ENCODE assay signal across 23 mouse cellular contexts in genomic region chr9:101053279-101053678, GRCm38 (mm10). TPM values are rescaled to one million over a fixed set of nuclear protein-coding genes. Genes with fewer than 3 reads are reported as not detected.
DNase-seq lines count a peak whose midpoint lies in the region; ATAC-seq and TF ChIP-seq lines count a peak whose summit lies in the region.
"Had no signal": no experiment of that assay in that cellular context is flagged by ENCODE, and none has a peak within 500 bp of the region (broad histone marks: within the 10 kb centered on the region; RNA-seq: fewer than 3 reads in every experiment).

No protein-coding gene starts in this region.

- no peaks in the 10 kb centered on the region for H3K4me1 ChIP-seq in intestine, embryonic 16.5 days (ENCODE audit: control insufficient read depth, insufficient read depth, low read length)
- H3K4me1 ChIP-seq in stomach, postnatal 0 days (replicated peaks; ENCODE audit: control insufficient read depth, insufficient read depth), result no peaks in the 10 kb centered on the region
- H3K4me1 ChIP-seq in thymus, adult 2 months (replicated peaks; ENCODE audit: control insufficient read depth, insufficient read depth, low read length), result no peaks in the 10 kb centered on the region
- H3K4me1 ChIP-seq: embryonic facial prominence, embryonic 13.5 days; forebrain, embryonic 13.5 days; heart, embryonic 10.5 days; heart, embryonic 15.5 days; hindbrain, embryonic 13.5 days had no signal

- peak; percentile 74 for ATAC-seq in frontal cortex, adult (ENCODE audit: low TSS enrichment)
- peak; percentile 86 for ATAC-seq in intestine, embryonic 16.5 days
- peak; percentile 76; the same call in 1 of the 2 replicates for ATAC-seq in stomach, postnatal 0 days (ENCODE audit: low FRiP score, low TSS enrichment)
- ATAC-seq: CD4-positive, CD25-positive, alpha-beta regulatory T cell, adult 4 months; forebrain, embryonic 13.5 days; forebrain, postnatal 0 days had no signal

- H3K4me3 ChIP-seq in intestine, embryonic 16.5 days (ENCODE audit: low read length), result no peak overlapping the region
- H3K4me3 ChIP-seq in stomach, postnatal 0 days (ENCODE audit: low read depth, low read length), result no peak overlapping the region
- no peak overlapping the region for H3K4me3 ChIP-seq in thymus, adult 2 months (ENCODE audit: control insufficient read depth, insufficient read depth, low read length)
- H3K4me3 ChIP-seq: embryonic facial prominence, embryonic 13.5 days; forebrain, embryonic 13.5 days; heart, embryonic 10.5 days; heart, embryonic 15.5 days; hindbrain, embryonic 13.5 days had no signal

- H3K36me3 ChIP-seq in intestine, embryonic 16.5 days (ENCODE audit: control insufficient read depth, insufficient read depth, low read length), result no peaks in the 10 kb centered on the region
- H3K36me3 ChIP-seq in stomach, postnatal 0 days (ENCODE audit: control insufficient read depth, insufficient read depth, low read length), result no peaks in the 10 kb centered on the region
- no peaks in the 10 kb centered on the region for H3K36me3 ChIP-seq in thymus, adult 2 months (ENCODE audit: control insufficient read depth, insufficient read depth, low read length)
- H3K36me3 ChIP-seq: embryonic facial prominence, embryonic 13.5 days; heart, embryonic 10.5 days; heart, embryonic 15.5 days; hindbrain, embryonic 13.5 days had no signal

- H3K9ac ChIP-seq in intestine, embryonic 16.5 days (ENCODE audit: low read depth, low read length), result peak overlapping the region; percentile 38; the same call in 1 of the 2 replicates
- H3K9ac ChIP-seq in stomach, postnatal 0 days (ENCODE audit: low read length), result no peak overlapping the region
- H3K9ac ChIP-seq: embryonic facial prominence, embryonic 13.5 days; forebrain, embryonic 13.5 days; forebrain, postnatal 0 days; heart, embryonic 15.5 days; hindbrain, embryonic 13.5 days had no signal

- peak overlapping the region; percentile 82 for H3K27ac ChIP-seq in intestine, embryonic 16.5 days (ENCODE audit: low read length)
- H3K27ac ChIP-seq in stomach, postnatal 0 days (replicated peaks), result 0 out of 2 replicates have a peak overlapping the region, but pooled peaks have one; percentile 3
- H3K27ac ChIP-seq in thymus, adult 2 months (ENCODE audit: control insufficient read depth, insufficient read depth, low read length), result no peak overlapping the region
- H3K27ac ChIP-seq: embryonic facial prominence, embryonic 13.5 days; forebrain, embryonic 13.5 days; heart, embryonic 10.5 days; heart, embryonic 15.5 days; hindbrain, embryonic 13.5 days had no signal

- WGBS in intestine, embryonic 16.5 days, result 53% methylated on average over 14 of the region's 14 CpGs
- 50% methylated on average over 14 of the region's 14 CpGs for WGBS in stomach, postnatal 0 days
- 94% methylated on average over 14 of the region's 14 CpGs for WGBS in thymus, adult 2 months

- no peak for TF ChIP-seq EP300 in stomach, postnatal 0 days (optimal IDR thresholded peaks at IDR 0.05)

- no peaks in the 10 kb centered on the region for H3K27me3 ChIP-seq in intestine, embryonic 16.5 days (replicated peaks; ENCODE audit: control insufficient read depth, insufficient read depth, low read length)
- H3K27me3 ChIP-seq in stomach, postnatal 0 days (ENCODE audit: control insufficient read depth, insufficient read depth, low read length), result no peaks in the 10 kb centered on the region
- no peaks in the 10 kb centered on the region for H3K27me3 ChIP-seq in thymus, adult 2 months (ENCODE audit: control insufficient read depth, insufficient read depth, low read length)
- H3K27me3 ChIP-seq: embryonic facial prominence, embryonic 13.5 days; forebrain, embryonic 13.5 days; heart, embryonic 15.5 days; hindbrain, embryonic 13.5 days had no signal

- DNase-seq in frontal cortex, postnatal 36 days (ENCODE audit: low spot score in 2 of 2), result no peak
- peak; percentile 19 for DNase-seq in right cerebral cortex, postnatal 25 days
- DNase-seq in right cerebral cortex, adult 2 months (ENCODE audit: low spot score in 2 of 2), result no peak
- DNase-seq in stomach, postnatal 0 days (ENCODE audit: low spot score), result peak; percentile 47
- no peak for DNase-seq in spleen, postnatal 36 days (ENCODE audit: low spot score in 2 of 2)
- DNase-seq in thymus, adult 2 months, result no peak
- DNase-seq: adrenal gland, adult 8-10 months; B cell, adult 2 months; cerebellum, adult 11 months; cerebellum, adult 8-10 months; cerebellum, postnatal 14 days; forebrain, postnatal 0 days; gastrocnemius, postnatal 36 days; heart, adult 18-20 months; heart, postnatal 14 days had no signal

- peak; percentile 28; the same call in 1 of the 2 replicates for TF ChIP-seq CTCF in stomach, postnatal 0 days (IDR thresholded peaks at IDR 0.05; ENCODE audit: low read depth)
- no peak for TF ChIP-seq CTCF in thymus, adult 2 months (IDR thresholded peaks at IDR 0.05; ENCODE audit: borderline replicate concordance, control insufficient read depth, extremely low read depth, insufficient read depth, low read length, poor library complexity)

- no peak overlapping the region for H3K4me2 ChIP-seq in intestine, embryonic 16.5 days (ENCODE audit: low read depth, low read length)
- H3K4me2 ChIP-seq in stomach, postnatal 0 days (replicated peaks; ENCODE audit: low read depth), result no peak overlapping the region
- H3K4me2 ChIP-seq: embryonic facial prominence, embryonic 13.5 days; forebrain, embryonic 13.5 days; heart, embryonic 15.5 days; hindbrain, embryonic 13.5 days had no signal

- TF ChIP-seq POLR2A in thymus, adult 2 months (IDR thresholded peaks at IDR 0.05; ENCODE audit: control insufficient read depth, extremely low read depth, insufficient read depth, low read length, poor library complexity), result no peak

- H3K9me3 ChIP-seq in intestine, embryonic 16.5 days (ENCODE audit: control insufficient read depth, low read length), result no peaks in the 10 kb centered on the region
- no peaks in the 10 kb centered on the region for H3K9me3 ChIP-seq in stomach, postnatal 0 days (ENCODE audit: control insufficient read depth, low read length)
- H3K9me3 ChIP-seq: embryonic facial prominence, embryonic 13.5 days; forebrain, embryonic 13.5 days; heart, embryonic 10.5 days; heart, embryonic 15.5 days; hindbrain, embryonic 13.5 days had no signal

RNA-seq across cellular contexts. Expression of gene Pccb, which starts 18.6 kb away (rescaled TPM):
- polyA plus RNA-seq in intestine, embryonic 16.5 days (2015; fragmentation: Nextera tagmentation; extraction: Ambion mirVana), result 29.8 and 30.9 TPM in 2 replicates
- 28.7 and 29.9 TPM in 2 replicates for polyA plus RNA-seq in stomach, postnatal 0 days (2015; fragmentation: Nextera tagmentation; extraction: Ambion mirVana)
- 43.4 and 43.8 TPM in 2 replicates for polyA plus RNA-seq in thymus, adult 2 months (2012; rRNA removed)

RNA-seq across cellular contexts. Expression of gene Msl2, which starts 20.6 kb away (rescaled TPM):
- 2.6 TPM in 2 replicates for polyA plus RNA-seq in intestine, embryonic 16.5 days (2015; fragmentation: Nextera tagmentation; extraction: Ambion mirVana)
- polyA plus RNA-seq in stomach, postnatal 0 days (2015; fragmentation: Nextera tagmentation; extraction: Ambion mirVana), result 3.0 and 3.5 TPM in 2 replicates
- 64.0 and 91.7 TPM in 2 replicates for polyA plus RNA-seq in thymus, adult 2 months (2012; rRNA removed)

Comparison
In these comparisons a context has a peak if more than half of its experiments do, and no peak if none do; other contexts are left out.
1. DNase-seq: peak in right cerebral cortex, postnatal 25 days (single experiment) and stomach, postnatal 0 days (single experiment); none in frontal cortex, postnatal 36 days (0 of 2), right cerebral cortex, adult 2 months (0 of 2), spleen, postnatal 36 days (0 of 2) and thymus, adult 2 months (single experiment).
2. RNA of gene Msl2, which starts 20.6 kb away (polyA plus RNA-seq): 64.0 to 91.7 TPM in thymus, adult 2 months; 3.0 to 3.5 TPM in stomach, postnatal 0 days and 2.6 TPM in intestine, embryonic 16.5 days; every median in the first group is over 10 times any median in the second.
3. Peak in every context shown above with its lines, with median percentiles within 50 percentile points of each other: ATAC-seq.